Mouse (Mus musculus) large intestine, adult 2 months (tissue): Measurements from ENCODE around the gene Olfr64. TPM values are rescaled to one million over a fixed set of nuclear protein-coding genes. Genes with fewer than 3 reads are reported as not detected.

Experiments used
- DNase-seq: peaks from one replicate; pipeline ENCODE4 v3.0.0-alpha.2; 2012; ENCODE audit warnings: low read depth, low spot score
- WGBS: fragments of 180-500 bp; shearing (Covaris S2); methylation state at CpG from one replicate; pipeline ENCODE4 v1.1.7; 2018; 5-methylcytosine and 5-hydroxymethylcytosine counted together
- polyA plus RNA-seq: library from polyadenylated mRNA; depleted of rRNA; stranded (reverse); fragments of >200 nt; gene quantifications from 2 replicates; pipeline ENCODE4 v1.2.3, GENCODE M21; 2012; rRNA removed

Olfr64 gene
- polyA plus RNA-seq, 1 experiment = not detected

- DNase-seq = no peak
- 58% methylated on average over 3 of the region's 3 CpGs for WGBS
Observed at GRCm38 (mm10) chr7:103840268-103840667, 54.0 kb downstream of the Olfr64 start, which contains the start of gene Hbb-bh2. Gene Hbb-bh2, minus strand, starts transcription at chr7:103840520.

Other genes starting within 250 kb of the Olfr64 start
- not detected in 2 replicates for gene Olfr623, start 230.8 kb downstream of the Olfr64 start, polyA plus RNA-seq
- gene Olfr624, start 223.3 kb downstream of the Olfr64 start, polyA plus RNA-seq = not detected in 2 replicates
- gene Olfr625-ps1, start 211.8 kb downstream of the Olfr64 start, polyA plus RNA-seq = not detected in 2 replicates
- gene Olfr243, start 179.8 kb downstream of the Olfr64 start, polyA plus RNA-seq = not detected in 2 replicates
- gene Olfr628, start 164.1 kb downstream of the Olfr64 start, polyA plus RNA-seq = not detected in 2 replicates
- gene Olfr629, start 149.5 kb downstream of the Olfr64 start, polyA plus RNA-seq = not detected in 2 replicates
- not detected in 2 replicates for gene Olfr630, start 137.2 kb downstream of the Olfr64 start, polyA plus RNA-seq
- not detected in 2 replicates for gene Olfr69, start 122.9 kb downstream of the Olfr64 start, polyA plus RNA-seq
- gene Olfr68, start 114.8 kb downstream of the Olfr64 start, polyA plus RNA-seq = not detected in 2 replicates
- not detected in 2 replicates for gene Olfr67, start 102.7 kb downstream of the Olfr64 start, polyA plus RNA-seq
- gene Hbb-bt, start 80.5 kb downstream of the Olfr64 start, polyA plus RNA-seq = 7.5 and 9.3 TPM in 2 replicates
- gene Hbb-bs, start 66.4 kb downstream of the Olfr64 start, polyA plus RNA-seq = 97.3 and 114 TPM in 2 replicates
- not detected in 2 replicates for gene Hbb-bh2, start 54.0 kb downstream of the Olfr64 start, polyA plus RNA-seq
- not detected in 2 replicates for gene Hbb-bh1, start 51.3 kb downstream of the Olfr64 start, polyA plus RNA-seq
- gene Hbb-y, start 41.3 kb downstream of the Olfr64 start, polyA plus RNA-seq = not detected in 2 replicates
- not detected in 2 replicates for gene Olfr66, start 8.2 kb downstream of the Olfr64 start, polyA plus RNA-seq
- not detected in 2 replicates for gene Olfr65, start 9.0 kb upstream of the Olfr64 start, polyA plus RNA-seq
- gene Olfr631, start 34.3 kb upstream of the Olfr64 start, polyA plus RNA-seq = not detected in 2 replicates
- not detected in 2 replicates for gene Olfr632, start 39.9 kb upstream of the Olfr64 start, polyA plus RNA-seq
- gene Olfr633, start 50.0 kb upstream of the Olfr64 start, polyA plus RNA-seq = not detected in 2 replicates
- gene Olfr635, start 76.7 kb upstream of the Olfr64 start, polyA plus RNA-seq = not detected in 2 replicates
- not detected in 2 replicates for gene Olfr638, start 104.3 kb upstream of the Olfr64 start, polyA plus RNA-seq
- gene Olfr639, start 122.8 kb upstream of the Olfr64 start, polyA plus RNA-seq = not detected in 2 replicates
- not detected in 2 replicates for gene Olfr640, start 131.1 kb upstream of the Olfr64 start, polyA plus RNA-seq
- not detected in 2 replicates for gene Olfr641, start 141.0 kb upstream of the Olfr64 start, polyA plus RNA-seq
- gene Olfr642, start 158.2 kb upstream of the Olfr64 start, polyA plus RNA-seq = not detected in 2 replicates
- not detected in 2 replicates for gene 4930516K23Rik, start 167.0 kb upstream of the Olfr64 start, polyA plus RNA-seq
- not detected in 2 replicates for gene Olfr644, start 177.4 kb upstream of the Olfr64 start, polyA plus RNA-seq
- not detected in 2 replicates for gene Olfr645, start 191.0 kb upstream of the Olfr64 start, polyA plus RNA-seq
- not detected in 2 replicates for gene Olfr646, start 210.4 kb upstream of the Olfr64 start, polyA plus RNA-seq
- gene Ubqln5, start 235.3 kb upstream of the Olfr64 start, polyA plus RNA-seq = not detected in 2 replicates
- not detected in 2 replicates for gene Olfr643, start 242.9 kb upstream of the Olfr64 start, polyA plus RNA-seq
- not detected in 2 replicates for gene Ubqln3, start 248.8 kb upstream of the Olfr64 start, polyA plus RNA-seq